Mouse (Mus musculus) myocyte (in vitro differentiated cells): ENCODE data around the gene Tmpo. TPM values are rescaled to one million over a fixed set of nuclear protein-coding genes. Genes with fewer than 3 reads are reported as not detected.

ENCODE experiments used
- H3K27me3 ChIP-seq: one replicate; pipeline ENCODE4 v1.6.1; 2011; ENCODE audit not compliant: control insufficient read depth, insufficient read depth, insufficient read length
- H3K36me3 ChIP-seq: one replicate; pipeline ENCODE4 v1.6.1; 2011; ENCODE audit not compliant: control insufficient read depth, insufficient read depth
- H3K4me2 ChIP-seq: one replicate; pipeline ENCODE4 v1.6.1; 2011; ENCODE audit warnings: low read depth, control low read depth
- H3K4me3 ChIP-seq: one replicate; pipeline ENCODE4 v1.5.1; 2011; ENCODE audit warnings: mild to moderate bottlenecking, control low read depth, moderate library complexity
- H3K79me2 ChIP-seq: one replicate; pipeline ENCODE4 v1.6.1; 2011; ENCODE audit not compliant: control insufficient read depth, insufficient read depth
- H3ac ChIP-seq: one replicate; pipeline ENCODE4 v1.6.1; 2011; ENCODE audit not compliant: control insufficient read depth, insufficient read length
- CEBPB ChIP-seq: IDR thresholded peaks from 2 replicates; pipeline ENCODE4 v1.6.1; 2011; ENCODE audit warnings: mild to moderate bottlenecking, moderate library complexity; ENCODE audit not compliant: poor library complexity, insufficient read depth, severe bottlenecking
- E2F4 ChIP-seq: IDR thresholded peaks from one replicate; pipeline ENCODE4 v1.6.1; 2011; ENCODE audit warnings: mild to moderate bottlenecking, control low read depth, moderate library complexity; ENCODE audit not compliant: insufficient read depth
- MAX ChIP-seq: IDR thresholded peaks from one replicate; pipeline ENCODE4 v1.6.1; 2011; ENCODE audit warnings: low read depth, mild to moderate bottlenecking, control low read depth
- MYOD1 ChIP-seq, 3 experiments: IDR thresholded peaks; one replicate each; pipeline ENCODE4 v1.6.1; 2011; ENCODE audit warnings: control low read depth in 2 of 3, low read depth in 2 of 3, mild to moderate bottlenecking in 2 of 3, moderate library complexity in 1 of 3; ENCODE audit not compliant: insufficient read length in 2 of 3, control insufficient read depth in 1 of 3
- MYOG ChIP-seq, 3 experiments: IDR thresholded peaks; one replicate each; pipeline ENCODE4 v1.6.1; 2011; ENCODE audit warnings: control low read depth in 2 of 3, low read depth in 2 of 3, mild to moderate bottlenecking in 2 of 3; ENCODE audit not compliant: insufficient read length in 2 of 3, control insufficient read depth in 1 of 3, insufficient read depth in 1 of 3
- POLR2A ChIP-seq: IDR thresholded peaks from one replicate; pipeline ENCODE4 v1.6.1; 2011; ENCODE audit warnings: low read depth, mild to moderate bottlenecking, control low read depth, moderate library complexity; ENCODE audit not compliant: insufficient read length
- POLR2AphosphoS2 ChIP-seq: IDR thresholded peaks from one replicate; pipeline ENCODE4 v1.6.1; 2011; ENCODE audit warnings: low read depth, control low read depth; ENCODE audit not compliant: insufficient read length
- REST ChIP-seq: IDR thresholded peaks from one replicate; pipeline ENCODE4 v1.6.1; 2011; ENCODE audit warnings: mild to moderate bottlenecking, control low read depth, moderate library complexity; ENCODE audit not compliant: insufficient read depth, insufficient read length
- SRF ChIP-seq: IDR thresholded peaks from one replicate; pipeline ENCODE4 v1.6.1; 2011; ENCODE audit warnings: low read depth; ENCODE audit not compliant: control insufficient read depth, insufficient read length
- TCF12 ChIP-seq: IDR thresholded peaks from one replicate; pipeline ENCODE4 v1.6.1; 2011; ENCODE audit warnings: mild to moderate bottlenecking, control low read depth; ENCODE audit not compliant: poor library complexity, insufficient read depth, severe bottlenecking
- TCF3 ChIP-seq: IDR thresholded peaks from one replicate; pipeline ENCODE4 v1.6.1; 2011; ENCODE audit warnings: low read depth, control low read depth; ENCODE audit not compliant: insufficient read length
- USF1 ChIP-seq: IDR thresholded peaks from one replicate; pipeline ENCODE4 v1.6.1; 2011; ENCODE audit warnings: low read depth, mild to moderate bottlenecking, control low read depth, moderate library complexity
- polyA plus RNA-seq: library from polyadenylated mRNA; unstranded; fragments of >200 nt; fragmentation: generic; extraction: Trizol; gene quantifications from one replicate; pipeline ENCODE4 v1.2.1, GENCODE M21; 2012; ENCODE audit warnings: missing spikeins

Gene Tmpo
- polyA plus RNA-seq, 1 experiment, result 55.6 TPM

- H3K4me3 ChIP-seq, result no peak overlapping the region
- no peak overlapping the region for H3K4me2 ChIP-seq
- no peak overlapping the region for H3ac ChIP-seq
- H3K36me3 ChIP-seq, result peaks cover 16% of the 10 kb centered on the region
- H3K27me3 ChIP-seq, result no peaks in the 10 kb centered on the region
- H3K79me2 ChIP-seq, result no peaks in the 10 kb centered on the region
- no peak for TF ChIP-seq MYOG (IDR thresholded peaks at IDR 0.05; ENCODE audit: control insufficient read depth in 1 of 3, insufficient read depth in 1 of 3, insufficient read length in 2 of 3, low read depth in 2 of 3)
- TF ChIP-seq POLR2AphosphoS2, result peak; percentile 77
Measured at GRCm38 (mm10) chr10:91142654-91143191, 38.4 kb downstream of the Tmpo start.

- Histone ChIP-seq H3K4me3 (no peak overlapping the region), H3K36me3 (peaks cover 9% of the 10 kb centered on the region), H3K4me2 (no peak overlapping the region), H3K79me2 (no peaks in the 10 kb centered on the region), H3ac (no peak overlapping the region), H3K27me3 (no peaks in the 10 kb centered on the region)
- TF ChIP-seq E2F4, result no peak
Measured at GRCm38 (mm10) chr10:91141564-91141963, 39.6 kb downstream of the Tmpo start.

- Histone ChIP-seq H3K27me3 (no peaks in the 10 kb centered on the region), H3K4me2 (no peak overlapping the region), H3K4me3 (no peak overlapping the region), H3K79me2 (no peaks in the 10 kb centered on the region), H3ac (no peak overlapping the region), H3K36me3 (no peaks in the 10 kb centered on the region)
- no peak for TF ChIP-seq MYOG (IDR thresholded peaks at IDR 0.05; ENCODE audit: control insufficient read depth in 1 of 3, insufficient read depth in 1 of 3, insufficient read length in 2 of 3, low read depth in 2 of 3)
- TF ChIP-seq REST, result no peak
- no peak for TF ChIP-seq POLR2AphosphoS2
- no peak for TF ChIP-seq SRF
- no peak for TF ChIP-seq MYOD1 (IDR thresholded peaks at IDR 0.05; ENCODE audit: control insufficient read depth in 1 of 3, insufficient read length in 2 of 3, low read depth in 2 of 3)
- no peak for TF ChIP-seq E2F4
Measured at GRCm38 (mm10) chr10:91139148-91139766, 41.9 kb downstream of the Tmpo start.

- Histone ChIP-seq H3K4me3 (no peak overlapping the region), H3K27me3 (no peaks in the 10 kb centered on the region), H3K36me3 (no peaks in the 10 kb centered on the region), H3K79me2 (no peaks in the 10 kb centered on the region), H3ac (no peak overlapping the region), H3K4me2 (peak overlapping the region; percentile 12)
- TF ChIP-seq SRF (no peak), POLR2A (no peak), POLR2AphosphoS2 (no peak), USF1 (no peak), TCF12 (no peak), MYOD1 (IDR thresholded peaks at IDR 0.05; ENCODE audit: control insufficient read depth in 1 of 3, insufficient read length in 2 of 3, low read depth in 2 of 3) (no peak), E2F4 (no peak), MAX (no peak), REST (no peak), CEBPB (no peak), MYOG (IDR thresholded peaks at IDR 0.05; ENCODE audit: control insufficient read depth in 1 of 3, insufficient read depth in 1 of 3, insufficient read length in 2 of 3, low read depth in 2 of 3) (no peak), TCF3 (no peak)
Measured at GRCm38 (mm10) chr10:91138317-91138716, 42.8 kb downstream of the Tmpo start.

- no peaks in the 10 kb centered on the region for H3K36me3 ChIP-seq
- H3K79me2 ChIP-seq, result no peaks in the 10 kb centered on the region
- H3K27me3 ChIP-seq, result no peaks in the 10 kb centered on the region
- no peak for TF ChIP-seq TCF3
- no peak for TF ChIP-seq REST
- no peak for TF ChIP-seq MAX
- TF ChIP-seq TCF12, result no peak
- no peak for TF ChIP-seq POLR2AphosphoS2
- no peak for TF ChIP-seq SRF
- no peak for TF ChIP-seq MYOD1 (IDR thresholded peaks at IDR 0.05; ENCODE audit: control insufficient read depth in 1 of 3, insufficient read length in 2 of 3, low read depth in 2 of 3)
- TF ChIP-seq CEBPB, result no peak
- H3K4me3 ChIP-seq, result no peak overlapping the region
- no peak overlapping the region for H3ac ChIP-seq
- H3K4me2 ChIP-seq, result no peak overlapping the region
Measured at GRCm38 (mm10) chr10:91137400-91137799, 43.7 kb downstream of the Tmpo start.
